Mouse (Mus musculus): ENCODE results near the gene Prep. TPM values are rescaled to one million over a fixed set of nuclear protein-coding genes. Genes with fewer than 3 reads are reported as not detected.
"Not testable (repeated sequence)": the region's sequence is repeated elsewhere in the genome, so short reads cannot be mapped to it uniquely, and the experiment has no call there.

Gene Prep
- total RNA-seq, 1 experiment from 2014 or later, result 27.3 TPM

- DNase-seq, result no peak
These were observed 8.6 kb downstream of the Prep start for GRCm38 (mm10) chr10:45075491-45076051.

GRCm38 (mm10) chr10:45076585-45076984 is 9.6 kb downstream of the Prep start:
- no peak for DNase-seq

DNA sequence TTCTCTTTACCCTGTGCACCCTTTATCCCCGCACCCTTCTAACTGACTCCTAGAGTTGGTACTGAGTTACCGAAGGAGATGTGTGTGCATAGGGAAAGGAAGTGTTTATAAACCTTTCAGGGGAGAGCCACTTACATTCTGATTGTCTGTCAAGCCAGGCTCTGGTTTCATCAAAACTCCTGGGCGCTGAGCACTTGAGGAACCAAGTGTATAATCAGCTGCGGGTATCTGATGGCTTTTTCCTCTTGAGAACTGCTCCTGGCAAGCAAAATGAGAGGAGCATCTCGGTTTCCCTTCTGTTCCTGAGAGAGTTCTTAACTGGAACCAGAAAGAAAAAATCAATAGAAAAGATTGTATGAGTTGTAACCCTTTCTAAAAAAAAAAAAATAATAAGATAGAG is 10.3 kb downstream of the Prep start:
- DNase-seq, result no peak

DNA sequence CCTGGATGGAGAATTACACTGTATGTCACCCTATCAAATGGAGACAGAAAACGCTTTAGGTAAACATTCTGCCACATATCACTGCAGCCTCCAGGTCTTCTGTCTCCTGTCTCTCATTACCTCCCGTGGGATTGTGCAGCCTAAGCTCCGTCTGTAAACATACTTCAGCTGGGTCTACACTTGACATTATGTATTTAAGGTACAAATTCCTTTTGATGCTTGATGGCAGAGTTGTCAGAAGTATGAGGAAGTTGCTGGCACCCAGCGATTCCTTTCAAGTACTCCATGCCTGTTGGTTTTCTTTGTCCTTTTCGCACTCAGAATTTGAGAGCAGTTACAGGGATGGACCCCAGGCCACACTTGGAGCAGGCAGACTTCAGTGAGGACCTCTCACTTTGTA is 12.8 kb downstream of the Prep start:
- no peak for DNase-seq

DNA sequence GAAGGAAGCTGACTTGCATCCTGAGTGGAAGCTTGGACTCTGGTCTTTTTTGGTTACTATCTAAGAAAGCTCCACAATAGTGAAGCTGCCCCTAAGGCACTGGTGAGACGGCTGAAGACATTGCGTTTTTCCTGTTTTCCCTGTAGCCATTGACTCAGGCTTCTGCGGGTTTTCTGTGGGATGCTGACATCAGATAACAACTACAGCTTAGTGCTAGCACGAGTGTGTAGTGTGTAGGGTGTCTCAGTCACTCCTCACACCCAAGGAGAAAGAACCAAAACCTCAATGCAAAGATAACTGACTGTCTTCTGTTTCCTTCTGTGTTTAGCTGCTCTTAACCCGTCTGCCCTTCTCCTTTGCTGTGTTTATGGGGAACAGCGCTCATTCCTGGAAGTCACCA is 13.5 kb downstream of the Prep start:
- DNase-seq, result no peak

GRCm38 (mm10) chr10:45082730-45083129 is 15.7 kb downstream of the Prep start:
- DNase-seq, result no peak

GRCm38 (mm10) chr10:45084002-45084401 is 17.0 kb downstream of the Prep start:
- DNase-seq, result not testable (repeated sequence)

GRCm38 (mm10) chr10:45084471-45084870 is 17.5 kb downstream of the Prep start:
- DNase-seq, result no peak

DNA sequence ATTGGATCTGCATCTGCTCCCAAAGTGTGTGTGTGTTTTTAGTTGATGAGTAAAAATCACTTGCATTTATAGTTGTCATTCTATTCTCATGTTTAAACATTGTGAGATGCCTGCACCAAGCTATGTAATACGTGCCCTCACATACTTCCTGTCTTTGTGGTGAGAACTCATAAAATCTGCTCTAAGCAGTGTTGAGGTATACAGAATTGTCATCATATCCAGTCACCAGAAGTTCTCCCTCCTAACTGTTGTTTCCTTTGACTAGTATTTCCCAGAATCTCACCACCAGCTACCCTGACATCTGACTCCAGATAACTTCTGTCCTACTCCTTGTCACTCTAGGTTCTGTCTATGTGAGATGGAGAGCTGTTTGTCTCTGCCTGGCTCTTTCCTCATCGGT is 18.3 kb downstream of the Prep start:
- no peak for DNase-seq

DNA sequence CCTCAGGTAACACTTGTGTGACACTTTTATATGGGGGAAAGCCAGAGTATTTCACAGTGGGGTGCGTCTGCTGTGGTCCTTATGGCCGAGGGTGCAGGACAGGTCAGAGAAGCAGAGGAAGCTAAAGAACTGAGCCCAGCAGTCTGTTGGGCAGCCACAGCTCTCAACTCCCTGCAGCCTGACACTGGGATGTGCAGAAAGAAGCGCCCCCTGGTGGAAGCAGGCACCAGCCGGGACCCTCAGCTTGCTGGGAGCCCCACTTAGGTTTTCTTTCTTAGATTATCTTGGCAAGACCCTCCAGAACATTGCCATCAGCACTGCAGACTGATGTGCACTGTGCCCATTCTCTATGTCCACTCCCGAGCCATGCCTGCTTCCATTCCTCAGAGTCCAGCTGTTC is 19.6 kb downstream of the Prep start:
- DNase-seq, result peak; percentile 44

DNA sequence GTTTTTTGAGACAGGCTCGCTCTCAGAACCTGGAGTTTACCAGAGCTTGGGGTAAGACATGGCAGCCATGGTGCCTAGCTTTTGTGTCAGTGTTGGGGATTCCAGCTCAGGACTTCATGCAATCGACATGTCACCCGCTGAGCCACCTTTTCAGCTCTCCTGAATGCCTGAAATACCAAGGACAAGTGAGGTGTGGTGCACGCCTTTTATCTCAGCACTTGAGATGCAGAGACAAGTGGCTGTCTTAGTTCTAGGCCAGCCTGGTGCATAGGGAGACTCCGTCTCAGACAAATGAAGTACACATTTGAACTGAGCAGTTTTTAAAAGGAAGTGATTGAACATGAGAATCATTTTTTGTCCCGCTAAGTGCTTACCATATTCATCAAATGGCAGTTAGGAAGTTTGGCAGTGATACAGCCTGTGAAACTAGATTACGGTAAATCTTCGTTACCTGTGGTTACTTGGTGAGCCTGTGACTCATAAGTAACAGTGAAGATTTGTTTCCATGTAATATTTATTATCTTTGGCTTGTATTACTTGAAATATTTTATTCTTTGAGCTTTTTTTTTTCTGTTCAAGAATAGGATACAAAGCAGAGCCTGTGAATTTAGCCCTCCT is 24.6 kb downstream of the Prep start:
- DNase-seq, result no peak

DNA sequence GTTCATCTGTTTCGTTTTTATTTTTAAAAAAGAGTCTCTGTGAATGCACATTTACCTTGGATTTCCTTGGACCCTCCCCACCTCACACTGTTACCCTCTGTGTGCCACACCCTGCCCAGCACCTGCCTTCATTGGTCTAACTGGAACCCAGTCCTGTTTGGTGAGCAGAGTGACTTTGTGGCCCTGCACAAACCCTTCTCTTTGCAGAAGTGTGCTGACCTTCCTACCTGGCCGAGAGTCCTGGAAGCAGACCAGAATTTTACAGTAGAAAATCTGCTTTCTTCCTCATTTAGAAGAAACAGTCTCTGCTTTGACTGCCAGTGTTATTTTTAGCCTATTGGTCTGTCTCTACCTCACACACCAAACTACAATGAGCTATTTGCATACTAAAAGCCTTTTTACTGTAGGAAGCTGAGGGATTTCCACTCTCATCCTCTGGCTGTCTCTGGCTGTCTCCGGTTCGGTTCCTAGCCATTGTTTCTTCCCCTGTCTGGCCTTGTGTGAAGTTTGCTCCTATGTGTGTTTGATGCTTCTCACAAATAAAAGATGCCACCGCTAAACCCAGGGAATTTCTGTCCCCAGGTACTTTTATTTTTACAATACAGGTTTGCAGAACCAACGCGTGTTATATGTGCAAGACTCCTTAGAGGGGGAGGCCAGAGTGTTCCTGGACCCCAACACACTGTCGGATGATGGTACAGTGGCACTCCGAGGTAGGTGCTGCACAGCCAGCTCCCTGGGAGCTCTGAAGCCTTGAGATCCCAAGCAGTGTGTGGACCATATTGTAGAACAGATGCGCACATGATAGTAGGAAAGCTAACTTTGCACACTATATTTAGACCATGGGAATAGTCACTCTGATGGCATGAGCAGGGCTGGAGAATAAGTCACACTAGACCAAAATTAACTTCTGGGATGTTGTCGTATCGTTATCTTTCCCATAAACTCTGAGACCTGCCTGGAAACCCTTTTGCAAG is 25.4 kb downstream of the Prep start:
- DNase-seq, result no peak

DNA sequence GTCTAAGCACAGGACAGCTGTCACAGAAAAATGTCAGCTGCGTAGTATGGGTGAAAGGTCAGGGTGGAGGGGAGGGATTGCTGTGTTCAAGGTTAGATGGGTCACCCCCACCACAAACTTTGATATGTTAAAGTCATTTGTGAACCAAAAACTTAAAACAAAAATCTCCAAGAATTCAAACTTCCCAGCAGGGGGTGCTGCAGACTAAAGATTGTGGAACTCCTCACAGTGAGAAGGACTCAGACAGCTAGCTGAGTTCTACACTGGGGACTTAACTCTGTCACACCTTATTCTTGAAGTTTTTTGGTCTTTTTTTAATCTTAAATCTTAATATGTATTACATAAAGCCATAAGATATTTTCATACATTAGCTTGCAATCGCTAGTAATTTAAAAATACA is 31.7 kb downstream of the Prep start:
- DNase-seq, result peak; percentile 23

DNA sequence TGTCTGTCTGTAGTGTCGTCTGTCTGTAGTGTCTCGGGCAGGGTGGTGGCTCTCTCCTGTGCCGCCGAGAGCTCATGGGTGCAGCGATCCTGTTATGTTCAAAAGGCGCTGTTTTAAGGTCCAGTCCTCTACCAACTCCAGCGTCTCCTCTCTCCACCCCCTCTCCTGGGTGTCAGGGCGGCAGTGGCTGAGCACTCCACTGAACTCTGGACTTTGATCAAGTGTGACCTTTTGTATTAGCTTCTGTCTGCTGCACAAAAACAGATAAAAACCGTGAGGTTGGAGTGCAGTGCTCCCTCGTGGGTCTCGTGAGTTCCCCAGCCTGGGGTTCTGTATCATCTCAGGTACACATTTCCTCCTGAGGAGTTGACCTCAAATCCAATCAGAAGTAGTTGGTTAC is 33.5 kb downstream of the Prep start:
- DNase-seq, result no peak

- DNase-seq, result peak; percentile 24
These were observed 36.2 kb downstream of the Prep start for GRCm38 (mm10) chr10:45103184-45103583.

GRCm38 (mm10) chr10:45104098-45104497 is 37.1 kb downstream of the Prep start:
- no peak for DNase-seq

GRCm38 (mm10) chr10:45104535-45105079 is 37.6 kb downstream of the Prep start:
- no peak for DNase-seq

DNA sequence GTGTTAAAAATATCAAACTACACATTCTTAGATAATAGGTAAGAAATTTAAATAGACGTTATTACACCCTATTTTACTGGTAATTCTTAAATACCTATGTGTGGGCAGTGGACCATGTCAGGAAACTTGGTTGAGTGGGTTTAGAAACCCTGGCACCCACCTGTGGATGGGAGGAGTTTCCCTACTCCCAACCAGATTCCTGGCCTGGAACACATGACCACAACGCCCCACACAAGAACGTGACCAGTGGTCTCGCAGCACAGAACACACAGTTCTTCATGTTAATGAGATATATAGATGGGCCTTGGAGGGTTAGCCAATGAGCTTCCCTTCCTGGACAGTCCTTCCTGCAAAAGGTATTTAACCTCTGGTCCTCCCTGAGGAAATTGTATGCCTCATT is 39.5 kb downstream of the Prep start:
- DNase-seq, result no peak

GRCm38 (mm10) chr10:45107313-45107712 is 40.3 kb downstream of the Prep start:
- DNase-seq, result no peak

- no peak for DNase-seq
These were observed 42.0 kb downstream of the Prep start for GRCm38 (mm10) chr10:45109041-45109440.

- no peak for DNase-seq
These were observed 43.0 kb downstream of the Prep start for GRCm38 (mm10) chr10:45109974-45110373.

DNA sequence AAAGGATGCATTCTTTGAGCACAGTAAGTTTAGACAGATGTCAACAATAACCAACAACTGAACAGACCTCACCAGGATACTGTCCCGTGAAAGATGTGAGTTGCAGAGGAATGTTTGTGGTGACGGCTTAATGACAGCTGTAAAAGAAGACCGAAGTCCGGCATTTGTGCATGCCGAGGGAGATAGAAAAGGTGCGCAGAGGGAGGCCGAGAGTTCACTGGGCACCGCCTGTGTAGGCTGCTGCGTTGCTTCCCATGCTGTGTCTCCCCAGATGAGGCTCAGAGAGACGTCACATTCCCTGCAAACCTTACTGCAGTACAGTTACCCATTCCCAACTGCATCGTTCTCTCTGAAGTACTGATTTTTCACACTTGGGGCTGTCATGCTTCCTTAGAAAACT is 45.9 kb downstream of the Prep start:
- no peak for DNase-seq

- no peak for DNase-seq
These were observed 47.5 kb downstream of the Prep start for GRCm38 (mm10) chr10:45114462-45114861.
